Mouse (Mus musculus) limb, embryonic 10.5 days (tissue): Measurements from ENCODE around the gene Cstb. TPM values are rescaled to one million over a fixed set of nuclear protein-coding genes. Genes with fewer than 3 reads are reported as not detected.

Experiments
- DNase-seq: peaks from one replicate; pipeline ENCODE4 v3.0.0-alpha.2; 2017; ENCODE audit warnings: low spot score
- H3K27ac ChIP-seq: fragments of 300-500 bp; sonication (generic); 2 replicates; pipeline ENCODE4 v1.5.1; 2016; ENCODE audit warnings: mild to moderate bottlenecking
- H3K27me3 ChIP-seq: fragments of 300-500 bp; sonication (generic); 2 replicates; pipeline ENCODE4 v1.6.1; 2016; ENCODE audit warnings: low read depth, mild to moderate bottlenecking; ENCODE audit not compliant: poor library complexity, severe bottlenecking
- H3K36me3 ChIP-seq: fragments of 300-500 bp; sonication (generic); 2 replicates; pipeline ENCODE4 v1.6.1; 2016; ENCODE audit warnings: mild to moderate bottlenecking, moderate library complexity
- H3K4me1 ChIP-seq: fragments of 300-500 bp; sonication (generic); 2 replicates; pipeline ENCODE4 v1.6.1; 2016
- H3K4me3 ChIP-seq: fragments of 300-500 bp; sonication (generic); 2 replicates; pipeline ENCODE4 v1.5.1; 2016; ENCODE audit warnings: mild to moderate bottlenecking, moderate library complexity
- H3K9me3 ChIP-seq: fragments of 300-500 bp; sonication (generic); replicated peaks from 2 replicates; pipeline ENCODE4 v1.6.1; 2016; ENCODE audit warnings: mild to moderate bottlenecking
- WGBS: fragments of 180-500 bp; shearing (Covaris S2); methylation state at CpG from one replicate; pipeline ENCODE4 v1.1.7; 2016; 5-methylcytosine and 5-hydroxymethylcytosine counted together
- polyA plus RNA-seq: library from polyadenylated mRNA; unstranded; fragments of >200 nt; fragmentation: Nextera tagmentation; extraction: Ambion mirVana; gene quantifications from 2 replicates; pipeline ENCODE4 v1.2.1, GENCODE M21; 2016

Gene Cstb
- polyA plus RNA-seq, 1 experiment from 2014 or later = 152 TPM

GRCm38 (mm10) chr10:78426117-78426735 lies 757 bp downstream of the Cstb start:
- DNase-seq = no peak
- H3K4me1 ChIP-seq = peaks cover 18% of the 10 kb centered on the region
- H3K4me3 ChIP-seq = peak overlapping the region; percentile 75
- peaks cover 25% of the 10 kb centered on the region for H3K36me3 ChIP-seq
- 50% methylated on average over 6 of the region's 6 CpGs for WGBS
- H3K27me3 ChIP-seq = no peaks in the 10 kb centered on the region
- peak overlapping the region; percentile 91 for H3K27ac ChIP-seq
- no peaks in the 10 kb centered on the region for H3K9me3 ChIP-seq

- Histone ChIP-seq H3K4me1 (peaks cover 18% of the 10 kb centered on the region), H3K27ac (no peak overlapping the region), H3K9me3 (no peaks in the 10 kb centered on the region), H3K27me3 (no peaks in the 10 kb centered on the region), H3K4me3 (no peak overlapping the region), H3K36me3 (peaks cover 25% of the 10 kb centered on the region)
- WGBS = 93% methylated on average over 11 of the region's 11 CpGs
- no peak for DNase-seq
Measured at GRCm38 (mm10) chr10:78428070-78428469, 2.6 kb downstream of the Cstb start.

GRCm38 (mm10) chr10:78429180-78429579 lies 3.7 kb downstream of the Cstb start:
- WGBS = 94% methylated on average over 5 of the region's 5 CpGs
- Histone ChIP-seq H3K27me3 (no peaks in the 10 kb centered on the region), H3K9me3 (no peaks in the 10 kb centered on the region), H3K27ac (no peak overlapping the region), H3K4me1 (peaks cover 18% of the 10 kb centered on the region), H3K36me3 (peaks cover 25% of the 10 kb centered on the region), H3K4me3 (no peak overlapping the region)
- DNase-seq = no peak

GRCm38 (mm10) chr10:78429776-78430175 lies 4.3 kb downstream of the Cstb start:
- peaks cover 18% of the 10 kb centered on the region for H3K4me1 ChIP-seq
- peaks cover 25% of the 10 kb centered on the region for H3K36me3 ChIP-seq
- H3K9me3 ChIP-seq = no peaks in the 10 kb centered on the region
- no peak for DNase-seq
- no peaks in the 10 kb centered on the region for H3K27me3 ChIP-seq
- no peak overlapping the region for H3K27ac ChIP-seq
- 84% methylated on average over 2 of the region's 2 CpGs for WGBS
- no peak overlapping the region for H3K4me3 ChIP-seq

- Histone ChIP-seq H3K36me3 (peaks cover 15% of the 10 kb centered on the region), H3K9me3 (no peaks in the 10 kb centered on the region), H3K27me3 (no peaks in the 10 kb centered on the region), H3K27ac (no peak overlapping the region), H3K4me1 (peaks cover under 1% of the 10 kb centered on the region; the same call in 1 of the 2 replicates), H3K4me3 (no peak overlapping the region)
- 78% methylated on average over 3 of the region's 3 CpGs for WGBS
- no peak for DNase-seq
Measured at GRCm38 (mm10) chr10:78432853-78433252, 7.4 kb downstream of the Cstb start.

GRCm38 (mm10) chr10:78438094-78438493 lies 12.6 kb downstream of the Cstb start:
- Histone ChIP-seq H3K36me3 (no peaks in the 10 kb centered on the region; the same call in 1 of the 2 replicates), H3K27ac (no peak overlapping the region), H3K4me3 (no peak overlapping the region), H3K9me3 (no peaks in the 10 kb centered on the region), H3K27me3 (no peaks in the 10 kb centered on the region), H3K4me1 (peaks cover 3% of the 10 kb centered on the region; the same call in 1 of the 2 replicates)
- WGBS = 17% methylated on average over 5 of the region's 5 CpGs
- DNase-seq = peak; percentile 87

GRCm38 (mm10) chr10:78439550-78439949 lies 14.1 kb downstream of the Cstb start:
- WGBS = 67% methylated on average over 5 of the region's 5 CpGs
- no peaks in the 10 kb centered on the region for H3K27me3 ChIP-seq
- no peaks in the 10 kb centered on the region for H3K9me3 ChIP-seq
- DNase-seq = peak; percentile 44
- no peak overlapping the region for H3K4me3 ChIP-seq
- no peak overlapping the region for H3K27ac ChIP-seq
- H3K4me1 ChIP-seq = peaks cover 3% of the 10 kb centered on the region; the same call in 1 of the 2 replicates
- peaks cover 10% of the 10 kb centered on the region for H3K36me3 ChIP-seq

- Histone ChIP-seq H3K4me3 (no peak overlapping the region), H3K27me3 (no peaks in the 10 kb centered on the region), H3K4me1 (peaks cover 3% of the 10 kb centered on the region; the same call in 1 of the 2 replicates), H3K9me3 (no peaks in the 10 kb centered on the region), H3K27ac (no peak overlapping the region), H3K36me3 (peaks cover 14% of the 10 kb centered on the region)
- no peak for DNase-seq
- 92% methylated on average over 7 of the region's 7 CpGs for whole genome bisulfite sequencing
Measured at GRCm38 (mm10) chr10:78439990-78440389, 14.5 kb downstream of the Cstb start.

- Histone ChIP-seq H3K27me3 (no peaks in the 10 kb centered on the region), H3K4me3 (no peak overlapping the region), H3K27ac (no peak overlapping the region), H3K9me3 (no peaks in the 10 kb centered on the region), H3K36me3 (peaks cover 19% of the 10 kb centered on the region), H3K4me1 (peaks cover 3% of the 10 kb centered on the region; the same call in 1 of the 2 replicates)
- 69% methylated on average over 9 of the region's 9 CpGs for WGBS
- DNase-seq = peak; percentile 45
Measured at GRCm38 (mm10) chr10:78440812-78441211, 15.3 kb downstream of the Cstb start.

- Histone ChIP-seq H3K9me3 (no peaks in the 10 kb centered on the region), H3K4me1 (peaks cover 3% of the 10 kb centered on the region; the same call in 1 of the 2 replicates), H3K4me3 (no peak overlapping the region), H3K27ac (no peak overlapping the region), H3K27me3 (no peaks in the 10 kb centered on the region), H3K36me3 (peaks cover 24% of the 10 kb centered on the region)
- no peak for DNase-seq
- WGBS = 82% methylated on average over 5 of the region's 5 CpGs
Measured at GRCm38 (mm10) chr10:78441606-78442005, 16.1 kb downstream of the Cstb start.

- peaks cover 31% of the 10 kb centered on the region for H3K36me3 ChIP-seq
- DNase-seq = no peak
- H3K4me1 ChIP-seq = peaks cover 3% of the 10 kb centered on the region; the same call in 1 of the 2 replicates
- no peaks in the 10 kb centered on the region for H3K9me3 ChIP-seq
- H3K27ac ChIP-seq = no peak overlapping the region
- H3K27me3 ChIP-seq = no peaks in the 10 kb centered on the region
- 89% methylated on average over 3 of the region's 3 CpGs for WGBS
- H3K4me3 ChIP-seq = no peak overlapping the region
Measured at GRCm38 (mm10) chr10:78442292-78442691, 16.8 kb downstream of the Cstb start.

GRCm38 (mm10) chr10:78446195-78446594 lies 20.7 kb downstream of the Cstb start:
- DNase-seq = no peak
- Histone ChIP-seq H3K36me3 (peaks cover 64% of the 10 kb centered on the region), H3K27ac (no peak overlapping the region), H3K4me1 (no peaks in the 10 kb centered on the region), H3K9me3 (no peaks in the 10 kb centered on the region), H3K27me3 (no peaks in the 10 kb centered on the region), H3K4me3 (no peak overlapping the region)
- WGBS = 87% methylated on average over 3 of the region's 3 CpGs

- H3K27me3 ChIP-seq = no peaks in the 10 kb centered on the region
- H3K4me1 ChIP-seq = no peaks in the 10 kb centered on the region
- WGBS = 87% methylated on average over 3 of the region's 3 CpGs
- no peaks in the 10 kb centered on the region for H3K9me3 ChIP-seq
- peaks cover 65% of the 10 kb centered on the region for H3K36me3 ChIP-seq
- no peak overlapping the region for H3K27ac ChIP-seq
- DNase-seq = no peak
- no peak overlapping the region for H3K4me3 ChIP-seq
Measured at GRCm38 (mm10) chr10:78447396-78447795, 21.9 kb downstream of the Cstb start.
